Mouse (Mus musculus): ENCODE results near the gene Dhh. TPM values are rescaled to one million over a fixed set of nuclear protein-coding genes. Genes with fewer than 3 reads are reported as not detected.
A peak's percentile ranks its signal among the peaks of the same experiment; 100 is the strongest.

The Dhh gene
- polyA plus RNA-seq, 1 experiment from 2014 or later: 0.84 TPM

DNA sequence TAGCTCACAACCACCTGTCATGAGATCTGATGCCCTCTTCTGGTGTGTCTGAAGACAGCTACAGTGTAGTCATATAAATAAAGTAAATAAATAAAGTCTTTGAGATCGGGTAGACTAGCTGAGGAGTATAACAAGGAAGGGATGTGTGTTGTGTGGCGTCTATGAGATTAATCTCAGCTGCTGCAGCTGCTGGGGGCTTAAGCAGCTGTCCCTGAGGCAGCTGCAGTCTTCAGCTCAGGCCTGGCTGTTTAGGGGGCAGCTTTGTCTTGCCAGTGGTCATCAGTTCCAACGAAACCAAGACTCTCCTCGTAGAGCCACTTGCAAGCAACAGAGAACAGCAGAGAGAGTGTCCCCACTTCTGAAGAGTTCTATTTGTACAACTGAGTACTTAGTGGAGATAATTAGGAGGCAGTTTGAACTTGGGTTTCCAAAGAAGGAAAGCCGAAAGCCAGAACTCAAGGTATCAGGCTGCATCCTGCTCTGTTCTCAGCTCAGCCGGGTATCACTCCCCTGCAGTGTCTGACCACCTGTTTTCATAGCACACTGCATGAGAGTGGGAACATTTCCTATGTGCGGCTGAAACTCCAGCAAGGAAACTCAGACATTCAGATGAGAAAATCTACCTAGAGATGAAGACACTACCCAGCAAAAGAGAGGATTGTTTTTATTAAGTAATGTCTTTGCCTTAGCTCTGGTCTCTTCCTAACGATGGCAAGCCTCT lies 11.5 kb downstream of the Dhh start:
- Histone ChIP-seq H3K27ac (no peak overlapping the region), H3K4me3 (no peak overlapping the region), H3K4me2 (replicated peaks) (no peak overlapping the region), H3K36me3 (no peaks in the 10 kb centered on the region), H3K9me3 (replicated peaks) (no peaks in the 10 kb centered on the region), H3K9ac (no peak overlapping the region), H3K4me1 (0 out of 2 replicates have a peak, but pooled peaks cover under 1% of the 10 kb centered on the region), H3K27me3 (peaks cover 10% of the 10 kb centered on the region)
- ATAC-seq (ENCODE audit: low FRiP score): no peak
- 70% methylated on average over 8 of the region's 8 CpGs for WGBS

DNA sequence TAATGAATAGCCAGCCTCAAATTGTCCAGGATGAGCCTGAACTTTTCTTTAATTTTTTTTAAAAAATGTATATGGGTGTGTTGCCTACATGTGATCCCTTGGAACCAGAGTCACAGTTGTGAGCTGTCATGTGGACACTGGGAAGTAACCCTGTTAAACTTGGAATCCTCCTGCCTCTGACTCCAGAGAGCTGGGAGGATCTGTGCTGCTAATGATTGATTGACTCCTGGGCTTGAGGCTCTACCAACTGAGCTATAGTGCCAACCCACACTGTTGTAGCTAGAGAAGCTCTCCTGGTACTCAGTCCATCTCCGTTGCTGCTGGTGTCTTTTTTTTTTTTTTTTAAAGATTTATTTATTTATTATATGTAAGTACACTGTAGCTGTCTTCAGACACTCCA lies 14.2 kb downstream of the Dhh start:
- H3K27ac ChIP-seq: no peak overlapping the region
- peaks cover 3% of the 10 kb centered on the region; the same call in 1 of the 2 replicates for H3K27me3 ChIP-seq
- no peaks in the 10 kb centered on the region for H3K9me3 ChIP-seq (replicated peaks)
- no peak overlapping the region for H3K9ac ChIP-seq
- H3K4me1 ChIP-seq: peaks cover 14% of the 10 kb centered on the region
- WGBS: 68% methylated on average over 1 of the region's 1 CpGs
- H3K4me2 ChIP-seq (replicated peaks): no peak overlapping the region
- H3K36me3 ChIP-seq: no peaks in the 10 kb centered on the region
- no peak overlapping the region for H3K4me3 ChIP-seq
- no peak for ATAC-seq (ENCODE audit: low FRiP score)

DNA sequence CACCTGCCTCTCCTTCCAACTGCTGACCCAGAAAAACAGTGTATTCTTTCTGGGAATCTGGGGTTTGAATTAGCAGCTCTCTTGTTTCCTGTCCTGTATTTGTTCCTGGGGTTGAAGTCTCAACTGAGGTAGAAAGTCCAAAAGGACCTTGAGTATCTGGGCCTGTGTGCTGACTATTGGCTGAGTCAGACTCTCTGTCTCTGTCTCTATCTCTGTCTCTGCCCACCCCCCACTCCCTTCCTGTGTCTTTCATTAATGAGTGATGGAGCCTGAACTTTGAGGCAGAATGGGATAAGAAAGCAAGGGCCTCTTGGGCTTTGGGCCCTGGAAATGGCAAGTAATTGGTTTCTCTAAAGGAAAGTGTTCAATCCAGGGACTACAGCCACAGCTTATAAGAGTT lies 14.7 kb downstream of the Dhh start:
- Histone ChIP-seq H3K4me3 (no peak overlapping the region), H3K27ac (no peak overlapping the region), H3K27me3 (peaks cover 3% of the 10 kb centered on the region; the same call in 1 of the 2 replicates), H3K4me1 (peaks cover 14% of the 10 kb centered on the region), H3K9me3 (replicated peaks) (no peaks in the 10 kb centered on the region), H3K36me3 (no peaks in the 10 kb centered on the region), H3K4me2 (replicated peaks) (no peak overlapping the region), H3K9ac (no peak overlapping the region)
- ATAC-seq (ENCODE audit: low FRiP score): no peak

DNA sequence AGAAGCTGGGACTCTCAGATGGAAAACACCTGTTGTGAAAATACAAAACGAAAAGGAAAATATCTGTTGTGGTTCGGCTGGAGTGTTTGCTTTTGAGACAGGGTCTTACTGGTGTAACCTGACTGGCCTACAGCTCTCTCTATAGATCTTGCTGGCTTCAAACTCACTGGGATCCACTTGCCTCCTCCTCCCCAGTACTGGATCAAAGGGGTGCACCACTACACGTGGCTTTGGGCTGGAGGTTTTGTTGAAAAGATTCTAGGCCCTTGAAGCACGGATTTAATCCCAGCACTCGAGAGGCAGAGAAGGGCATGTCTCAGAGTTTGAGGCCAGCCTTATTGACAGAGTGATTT lies 16.7 kb downstream of the Dhh start:
- no peaks in the 10 kb centered on the region for H3K9me3 ChIP-seq (replicated peaks)
- H3K4me2 ChIP-seq (replicated peaks): peak overlapping the region; percentile 86
- no peaks in the 10 kb centered on the region for H3K36me3 ChIP-seq
- H3K27me3 ChIP-seq: no peaks in the 10 kb centered on the region
- H3K9ac ChIP-seq: no peak overlapping the region; the same call in 1 of the 2 replicates
- H3K4me1 ChIP-seq: peaks cover 14% of the 10 kb centered on the region
- WGBS: 12% methylated on average over 5 of the region's 5 CpGs
- H3K27ac ChIP-seq: peak overlapping the region; percentile 62; the same call in 1 of the 2 replicates
- ATAC-seq (ENCODE audit: low FRiP score): peak; percentile 57
- peak overlapping the region; percentile 64; the same call in 1 of the 2 replicates for H3K4me3 ChIP-seq

DNA sequence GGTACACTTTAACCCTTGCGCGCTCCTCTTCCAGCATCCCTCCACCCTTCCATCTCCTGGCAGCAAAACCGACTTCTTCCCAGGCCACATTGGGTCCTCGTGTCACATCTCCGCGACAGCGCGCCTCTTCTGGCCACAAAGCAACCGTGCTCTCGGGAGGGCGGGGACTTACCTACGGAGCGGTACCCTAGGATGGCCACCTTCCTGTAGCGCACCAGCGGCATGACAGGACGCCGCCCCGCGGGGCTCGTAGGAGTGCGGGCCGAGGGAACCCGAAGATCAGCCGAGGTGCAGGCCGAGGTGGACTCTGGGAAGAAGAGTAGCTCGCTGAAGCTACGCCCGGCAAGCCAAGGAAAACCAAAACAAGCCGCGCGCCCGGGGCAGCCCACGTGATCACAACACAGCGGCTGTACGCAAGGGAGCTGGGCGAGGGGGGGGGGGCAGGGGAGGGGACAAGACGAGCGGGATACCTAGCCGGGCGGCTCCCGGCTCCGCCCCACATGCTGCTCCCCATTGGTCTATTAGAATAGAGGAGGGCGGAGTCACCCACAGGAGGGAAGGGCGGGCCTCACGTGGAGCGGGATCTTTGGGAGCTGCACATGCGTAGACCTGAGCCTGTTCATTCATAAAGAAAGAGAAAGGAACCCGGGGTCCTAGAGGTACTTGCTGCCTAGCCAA lies 17.2 kb downstream of the Dhh start:
- Histone ChIP-seq H3K36me3 (no peaks in the 10 kb centered on the region), H3K4me3 (peak overlapping the region; percentile 64), H3K27me3 (no peaks in the 10 kb centered on the region), H3K9ac (peak overlapping the region; percentile 63), H3K4me2 (replicated peaks) (peak overlapping the region; percentile 86), H3K4me1 (peaks cover 14% of the 10 kb centered on the region), H3K27ac (peak overlapping the region; percentile 73), H3K9me3 (replicated peaks) (no peaks in the 10 kb centered on the region)
- under 1% methylated on average over 42 of the region's 48 CpGs for WGBS
- ATAC-seq (ENCODE audit: low FRiP score): peak; percentile 97

DNA sequence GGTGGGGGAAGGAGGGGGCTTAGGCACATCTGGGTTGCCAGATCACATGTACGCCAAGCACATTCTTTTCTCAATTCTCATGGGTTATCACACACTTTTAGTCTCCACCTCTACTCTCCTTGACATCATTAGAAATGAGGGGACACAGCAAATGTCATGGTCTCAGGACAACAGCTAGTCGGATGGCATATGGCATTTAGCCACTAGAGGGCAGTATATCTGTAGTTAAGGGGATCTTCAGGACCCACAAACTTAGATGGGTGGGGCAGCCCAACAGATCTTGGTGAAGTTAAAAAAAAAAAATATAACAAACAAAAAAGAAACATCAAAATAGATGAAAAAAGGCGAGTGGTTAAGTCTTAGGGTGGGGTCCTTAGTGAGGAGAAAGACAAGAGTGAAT lies 21.0 kb downstream of the Dhh start:
- Histone ChIP-seq H3K9me3 (replicated peaks) (no peaks in the 10 kb centered on the region), H3K4me1 (peaks cover 20% of the 10 kb centered on the region), H3K27ac (no peak overlapping the region), H3K4me3 (no peak overlapping the region), H3K9ac (no peak overlapping the region), H3K27me3 (no peaks in the 10 kb centered on the region), H3K36me3 (no peaks in the 10 kb centered on the region), H3K4me2 (replicated peaks) (no peak overlapping the region)
- WGBS: 18% methylated on average over 3 of the region's 3 CpGs
- no peak for ATAC-seq (ENCODE audit: low FRiP score)

DNA sequence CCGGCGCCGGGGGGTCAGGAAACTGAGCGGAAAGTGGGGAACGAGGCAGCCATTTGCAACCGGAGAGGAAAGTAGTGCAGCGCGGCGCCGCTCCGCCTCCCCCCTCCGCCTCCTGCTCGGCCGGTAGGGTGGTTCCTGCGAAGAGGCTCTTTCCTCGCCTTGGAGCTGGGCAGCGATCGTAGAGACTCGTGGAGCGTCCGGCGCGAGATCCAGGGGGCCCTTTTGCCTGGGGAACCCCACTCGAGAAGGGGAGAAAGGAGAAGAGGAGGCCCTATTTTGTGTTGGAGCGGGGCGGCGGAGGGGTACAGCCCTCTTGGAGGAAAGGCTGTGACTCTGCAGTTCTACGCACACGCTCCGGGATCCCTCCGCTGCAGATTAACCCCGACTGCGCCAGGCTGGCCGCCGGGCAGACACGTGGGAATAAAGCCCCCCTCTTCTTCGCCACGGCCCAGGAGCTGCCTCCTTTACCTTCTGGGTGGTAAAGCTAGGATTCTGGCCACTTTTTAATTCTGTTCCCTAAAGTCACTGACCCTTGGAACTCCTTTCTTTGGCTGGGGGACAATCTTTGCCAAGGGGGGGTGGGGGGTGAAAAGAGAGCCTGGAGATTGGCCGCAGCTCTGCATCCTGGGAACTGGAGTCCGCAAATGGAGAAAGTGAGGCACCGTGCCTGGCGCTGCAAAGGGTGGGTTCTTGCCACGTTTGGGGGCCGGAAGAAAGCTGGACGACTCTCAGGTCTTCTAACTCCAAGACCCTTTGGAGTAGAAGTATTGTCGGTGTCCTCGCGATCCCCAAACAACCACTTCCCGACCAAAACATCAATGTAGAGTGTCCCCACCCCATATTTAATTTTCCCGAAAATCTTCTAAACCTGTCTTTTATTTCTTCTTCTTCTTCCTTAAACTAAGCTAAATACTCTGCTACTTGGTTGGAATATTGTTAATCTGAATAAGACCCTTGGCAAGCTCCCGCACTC lies 26.1 kb downstream of the Dhh start:
- Histone ChIP-seq H3K36me3 (no peaks in the 10 kb centered on the region), H3K4me1 (peaks cover 37% of the 10 kb centered on the region), H3K9ac (peak overlapping the region; percentile 99), H3K27ac (peak overlapping the region; percentile 98), H3K4me2 (replicated peaks) (peak overlapping the region; percentile 99), H3K4me3 (peak overlapping the region; percentile 91), H3K9me3 (replicated peaks) (no peaks in the 10 kb centered on the region), H3K27me3 (no peaks in the 10 kb centered on the region)
- 2% methylated on average over 51 of the region's 51 CpGs for WGBS
- ATAC-seq (ENCODE audit: low FRiP score): peak; percentile 80

DNA sequence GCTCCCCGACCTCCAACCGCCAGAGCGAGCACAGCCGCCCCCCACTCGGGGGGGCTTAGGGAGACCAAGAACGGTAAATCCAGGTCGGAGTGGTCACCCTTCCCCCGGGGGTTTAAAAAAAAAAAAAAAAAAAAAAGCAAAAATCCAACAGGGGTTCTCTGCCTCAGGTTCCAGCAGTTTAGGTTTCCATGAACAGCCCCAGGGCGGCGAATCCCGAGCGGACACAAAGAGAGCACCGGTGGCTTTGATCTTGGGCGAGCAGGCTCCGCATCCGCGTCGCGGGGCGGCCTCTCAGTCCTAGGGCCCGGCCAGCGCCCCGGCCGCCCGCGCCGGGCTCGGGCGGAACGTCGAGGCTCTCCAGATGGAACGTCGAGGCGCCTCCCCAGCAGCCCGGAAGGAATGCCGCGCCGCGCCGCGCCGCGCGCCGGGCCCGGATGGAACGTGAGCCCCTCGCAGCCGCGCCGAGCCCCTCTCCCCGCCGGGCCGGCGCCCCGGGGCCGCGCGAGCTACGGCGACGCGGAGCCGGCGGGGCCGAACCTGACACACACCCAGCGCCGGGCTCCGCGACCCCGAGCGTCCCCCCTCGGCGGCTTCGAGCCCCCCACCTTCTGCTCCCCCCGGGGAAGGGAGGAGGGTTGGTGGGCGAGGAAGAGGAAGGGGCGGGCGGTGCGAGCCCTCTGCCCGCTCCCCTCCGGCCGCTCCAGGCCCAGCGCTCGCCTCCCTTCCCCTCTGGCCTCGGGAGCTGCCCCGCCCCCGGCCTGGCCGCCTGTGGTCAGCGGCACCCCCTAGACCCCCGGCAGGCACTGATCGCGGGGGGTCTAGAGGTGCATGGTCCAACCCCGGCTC lies 27.0 kb downstream of the Dhh start, which contains the start of gene Kmt2d:
Gene Kmt2d (minus strand): TSS at position 135 of the 846 bp plus-strand sequence.
- Histone ChIP-seq H3K9me3 (replicated peaks) (no peaks in the 10 kb centered on the region), H3K27me3 (no peaks in the 10 kb centered on the region), H3K27ac (peak within 1 kb of the TSS; percentile 98), H3K4me2 (replicated peaks) (peak within 1 kb of the TSS; percentile 99), H3K4me3 (peak within 1 kb of the TSS; percentile 91), H3K36me3 (peaks cover 4% of the 10 kb centered on the region), H3K9ac (peak within 1 kb of the TSS; percentile 99), H3K4me1 (peaks cover 39% of the 10 kb centered on the region)
- ATAC-seq (ENCODE audit: low FRiP score): peak; percentile 46
- under 1% methylated on average over 58 of the region's 94 CpGs for WGBS

DNA sequence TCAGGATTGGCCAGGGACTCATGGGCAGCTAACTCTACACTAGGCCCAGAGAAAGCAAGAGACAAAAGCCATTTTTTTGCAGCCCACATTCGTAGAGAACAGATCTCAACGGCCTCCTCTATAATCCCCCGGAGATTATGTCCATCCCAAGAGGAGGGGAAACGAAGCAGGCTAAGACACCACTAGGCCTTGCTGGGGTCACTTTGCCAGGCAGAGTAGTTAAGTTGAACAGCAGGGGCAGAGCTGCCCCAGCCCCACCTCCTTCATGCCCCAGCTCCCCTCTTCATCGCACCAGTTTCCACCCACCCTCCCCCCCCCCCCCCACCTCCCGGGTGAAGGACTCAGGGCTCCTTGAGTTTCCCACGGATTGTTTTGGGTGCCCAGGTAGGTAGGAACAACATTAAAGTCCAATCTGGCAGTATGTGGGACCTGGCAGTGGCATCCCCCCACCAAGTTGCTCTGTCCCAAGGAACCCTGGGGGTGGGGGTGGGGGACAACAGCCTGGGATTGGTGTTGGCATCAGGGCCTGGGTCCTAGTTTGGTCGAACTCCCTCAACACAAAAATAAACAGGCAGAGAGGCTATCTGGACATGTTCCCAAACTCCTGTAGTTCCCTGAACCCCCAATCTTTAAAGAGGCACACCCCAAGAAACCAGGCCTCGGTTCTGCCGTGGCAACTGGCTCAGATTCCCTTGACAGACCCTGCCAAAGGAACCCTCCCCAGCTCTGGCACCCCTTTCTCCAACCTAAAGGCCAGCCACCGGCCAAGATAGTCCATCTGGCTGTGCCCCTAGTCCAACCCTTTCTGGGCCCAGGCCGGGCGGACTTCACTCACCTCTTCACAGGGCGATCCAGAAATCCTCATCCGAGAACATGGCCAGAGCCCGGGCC lies 27.9 kb downstream of the Dhh start:
- no peaks in the 10 kb centered on the region for H3K27me3 ChIP-seq
- peaks cover 39% of the 10 kb centered on the region for H3K4me1 ChIP-seq
- H3K4me3 ChIP-seq: peak overlapping the region; percentile 91
- ATAC-seq (ENCODE audit: low FRiP score): no peak
- peak overlapping the region; percentile 99 for H3K4me2 ChIP-seq (replicated peaks)
- WGBS: 0% methylated on average over 15 of the region's 16 CpGs
- H3K27ac ChIP-seq: peak overlapping the region; percentile 98
- no peaks in the 10 kb centered on the region for H3K9me3 ChIP-seq (replicated peaks)
- peak overlapping the region; percentile 99 for H3K9ac ChIP-seq
- H3K36me3 ChIP-seq: peaks cover 13% of the 10 kb centered on the region

DNA sequence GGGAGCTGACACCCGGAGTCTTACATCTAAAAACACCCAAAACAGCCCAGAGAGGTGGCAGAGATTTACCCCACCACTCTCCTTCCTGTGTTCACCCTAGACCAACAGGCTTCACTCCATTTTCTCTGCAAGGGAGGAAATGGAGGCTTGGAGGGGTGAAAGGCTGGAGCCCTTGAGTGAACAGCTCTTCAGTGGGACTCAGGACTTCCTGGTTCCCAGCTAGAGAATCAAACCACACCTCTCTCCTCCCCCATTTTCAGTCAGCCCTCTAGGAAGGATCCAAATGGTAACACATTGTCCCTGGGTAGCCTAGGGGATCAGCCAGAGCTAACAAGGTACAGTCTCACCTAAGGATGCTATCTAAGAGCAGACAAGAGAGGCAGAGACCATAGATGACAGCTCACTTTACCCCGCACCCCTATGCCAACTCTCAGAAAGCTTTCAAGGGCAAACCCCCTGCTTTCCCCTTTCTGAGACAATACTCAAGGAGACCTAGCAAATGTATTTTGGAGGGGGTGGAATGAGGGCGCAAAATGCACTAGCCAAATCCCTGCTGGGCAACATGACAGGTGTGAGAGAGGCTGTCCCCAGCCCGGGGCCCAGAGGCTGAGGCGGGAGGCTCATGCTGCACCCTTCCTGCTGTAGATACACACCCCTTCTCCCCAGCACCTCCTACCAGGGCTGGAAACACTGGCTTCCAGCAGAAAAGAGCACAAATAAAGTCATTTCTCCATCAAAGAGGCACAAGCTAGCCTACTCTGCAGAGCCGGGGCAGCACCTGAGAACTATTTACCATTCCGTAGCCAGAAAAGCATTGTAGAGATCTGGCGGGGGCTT lies 28.8 kb downstream of the Dhh start:
- Histone ChIP-seq H3K27ac (0 out of 2 replicates have a peak overlapping the region, but pooled peaks have one; percentile 98), H3K4me1 (peaks cover 39% of the 10 kb centered on the region), H3K36me3 (peaks cover 22% of the 10 kb centered on the region), H3K9ac (peak overlapping the region; percentile 99), H3K9me3 (replicated peaks) (no peaks in the 10 kb centered on the region), H3K4me3 (peak overlapping the region; percentile 91), H3K4me2 (replicated peaks) (peak overlapping the region; percentile 99), H3K27me3 (no peaks in the 10 kb centered on the region)
- 13% methylated on average over 8 of the region's 8 CpGs for WGBS
- ATAC-seq (ENCODE audit: low FRiP score): no peak
